Mouse (Mus musculus) ovary, adult 18-20 months (tissue): ENCODE measurements around the gene Glod4.

Experiments
- DNase-seq: peaks from one replicate; pipeline ENCODE4 v3.0.0; 2022; ENCODE audit warnings: low spot score, mixed read lengths

The Glod4 gene

GRCm38 (mm10) chr11:76242901-76243810 is at the start of gene Glod4, which contains the start of gene Mrm3:
Gene Glod4, minus strand, starts transcription at chr11:76243725.
Gene Mrm3, plus strand, starts transcription at chr11:76243715.
- DNase-seq: peak; percentile 81

GRCm38 (mm10) chr11:76292831-76293230 is 49.3 kb upstream of the Glod4 start:
- no peak for DNase-seq

GRCm38 (mm10) chr11:76292398-76292797 is 48.9 kb upstream of the Glod4 start:
- DNase-seq: no peak

- no peak for DNase-seq
These were observed 48.4 kb upstream of the Glod4 start for GRCm38 (mm10) chr11:76291960-76292359.

- DNase-seq: no peak
These were observed 46.8 kb upstream of the Glod4 start for GRCm38 (mm10) chr11:76290367-76290766.

- no peak for DNase-seq
These were observed 45.1 kb upstream of the Glod4 start for GRCm38 (mm10) chr11:76288645-76289044.

GRCm38 (mm10) chr11:76287301-76287700 is 43.8 kb upstream of the Glod4 start:
- DNase-seq: no peak

GRCm38 (mm10) chr11:76286534-76287126 is 43.1 kb upstream of the Glod4 start:
- DNase-seq: no peak

- no peak for DNase-seq
These were observed 42.0 kb upstream of the Glod4 start for GRCm38 (mm10) chr11:76285431-76286075.

- no peak for DNase-seq
These were observed 40.3 kb upstream of the Glod4 start for GRCm38 (mm10) chr11:76283841-76284240.

- DNase-seq: no peak
These were observed 36.4 kb upstream of the Glod4 start for GRCm38 (mm10) chr11:76279971-76280370.

GRCm38 (mm10) chr11:76278960-76279852 is 35.7 kb upstream of the Glod4 start:
- no peak for DNase-seq

- no peak for DNase-seq
These were observed 28.9 kb upstream of the Glod4 start for GRCm38 (mm10) chr11:76272440-76272839.

GRCm38 (mm10) chr11:76268521-76269065 is 25.1 kb upstream of the Glod4 start:
- no peak for DNase-seq

GRCm38 (mm10) chr11:76268001-76268459 is 24.5 kb upstream of the Glod4 start:
- no peak for DNase-seq

GRCm38 (mm10) chr11:76267550-76267949 is 24.0 kb upstream of the Glod4 start:
- no peak for DNase-seq

GRCm38 (mm10) chr11:76262611-76263351 is 19.3 kb upstream of the Glod4 start:
- no peak for DNase-seq

GRCm38 (mm10) chr11:76261224-76261623 is 17.7 kb upstream of the Glod4 start:
- DNase-seq: no peak

GRCm38 (mm10) chr11:76260208-76261050 is 16.9 kb upstream of the Glod4 start:
- no peak for DNase-seq

GRCm38 (mm10) chr11:76258511-76258910 is 15.0 kb upstream of the Glod4 start:
- no peak for DNase-seq
